Mouse (Mus musculus) embryonic stem cell, embryonic (primary cell): ENCODE data around the gene Fam98c.

Experiments used
- CTCF ChIA-PET, 4 experiments: fragments of 300-600 bp in 2 of 4; fragments of 350-600 bp in 2 of 4; sonication (Branson Sonifier 250); formaldehyde crosslinking; loops; one replicate each; lab custom pipeline; 2022; ENCODE audit warnings: inconsistent platforms in 2 of 4; lab: Charles Lee
- POLR2A ChIA-PET, 4 experiments: fragments of 300-600 bp in 2 of 4; fragments of 350-600 bp in 2 of 4; sonication (Branson Sonifier 250); formaldehyde crosslinking; loops; one replicate each; lab custom pipeline; 2022; ENCODE audit warnings: antibody characterized with exemption in 4 of 4, inconsistent platforms in 1 of 4; lab: Charles Lee

The Fam98c gene

GRCm38 (mm10) chr7:29169231-29170065 is 13.4 kb upstream of the Fam98c start:
- ChIA-PET CTCF (interaction anchor here (0.5 to 1.4 kb wide), 17 partner anchors 7 to 495 kb away, joined by 3 to 15 read pairs (median 4); partner anchors contain the start of genes Psmd8 (in 2 of the 4), Catsperg1 (in 1 of the 4), Fam98c (in 1 of the 4) and Ryr1 (in 1 of the 4)), POLR2A (interaction anchor here (0.6 to 2.2 kb wide), 38 partner anchors 8 to 819 kb away, joined by 3 to 29 read pairs (median 4); partner anchors contain the start of genes Psmd8 (in 3 of the 4), 2200002D01Rik (in 2 of the 4), Fam98c (in 2 of the 4) and Eif3k (in 1 of the 4))

GRCm38 (mm10) chr7:29168791-29169230 is 12.8 kb upstream of the Fam98c start:
- ChIA-PET POLR2A (interaction anchor here (0.6 to 2.2 kb wide), 13 partner anchors 11 to 1732 kb away, joined by 3 to 17 read pairs (median 4); partner anchors contain the start of genes Psmd8 (in 2 of the 4) and Fam98c (in 1 of the 4)), CTCF (interaction anchor here in 2 of 4 experiments (0.5 to 1.2 kb wide), 3 partner anchors 13 to 46 kb away, joined by 3 to 6 read pairs (median 4); no protein-coding TSS in a partner anchor)

GRCm38 (mm10) chr7:29168121-29168695 is 12.2 kb upstream of the Fam98c start:
- POLR2A ChIA-PET = interaction anchor here in 3 of 4 experiments (0.6 to 2.2 kb wide), 15 partner anchors 9 to 1732 kb away, joined by 3 to 11 read pairs (median 3); partner anchors contain the start of gene Psmd8 (in 3 of the 3)
- CTCF ChIA-PET = interaction anchor here in 2 of 4 experiments (0.6 to 0.9 kb wide), 5 partner anchors 12 to 1157 kb away, joined by 3 to 9 read pairs (median 5); partner anchors contain the start of gene Fam98c (in 1 of the 2)

- ChIA-PET POLR2A (interaction anchor here in 3 of 4 experiments (0.6 to 2.2 kb wide), 10 partner anchors 9 to 430 kb away, joined by 3 to 11 read pairs (median 4); partner anchors contain the start of genes Psmd8 (in 2 of the 3) and Fam98c (in 1 of the 3)), CTCF (interaction anchor here in 2 of 4 experiments (0.7 to 0.9 kb wide), 4 partner anchors 11 to 1157 kb away, joined by 3 to 9 read pairs (median 4); partner anchors contain the start of gene Fam98c (in 1 of the 2))
These were observed 11.6 kb upstream of the Fam98c start for GRCm38 (mm10) chr7:29167656-29168055.

GRCm38 (mm10) chr7:29162750-29163525 is 6.9 kb upstream of the Fam98c start:
- POLR2A ChIA-PET = interaction anchor here (0.6 to 2.9 kb wide), 54 partner anchors 8 to 807 kb away, joined by 3 to 29 read pairs (median 5); partner anchors contain the start of genes Psmd8 (in 3 of the 4), Ryr1 (in 3 of the 4), 2200002D01Rik (in 2 of the 4) and Yif1b (in 2 of the 4)

GRCm38 (mm10) chr7:29162294-29162693 is 6.3 kb upstream of the Fam98c start:
- ChIA-PET CTCF (interaction anchor here in 3 of 4 experiments (0.6 to 1.7 kb wide), 26 partner anchors 7 to 1977 kb away, joined by 3 to 18 read pairs (median 4); partner anchors contain the start of genes Ppp1r14a (in 1 of the 3) and Psmd8 (in 1 of the 3)), POLR2A (interaction anchor here (0.8 to 2.9 kb wide), 47 partner anchors 8 to 656 kb away, joined by 3 to 29 read pairs (median 6); partner anchors contain the start of genes Psmd8 (in 3 of the 4), Ryr1 (in 3 of the 4), 2200002D01Rik (in 2 of the 4) and Yif1b (in 2 of the 4))

More at GRCm38 (mm10) chr7:29162750-29163525, 6.9 kb upstream of the Fam98c start:
- CTCF ChIA-PET = interaction anchor here in 3 of 4 experiments (0.6 to 1.7 kb wide), 32 partner anchors 9 to 1978 kb away, joined by 3 to 18 read pairs (median 4); partner anchors contain the start of genes Ppp1r14a (in 1 of the 3) and Psmd8 (in 1 of the 3)

GRCm38 (mm10) chr7:29158264-29158663 is 2.2 kb upstream of the Fam98c start:
- ChIA-PET POLR2A (interaction anchor here (0.6 to 6.2 kb wide), 13 partner anchors 10 to 139 kb away, joined by 3 to 41 read pairs (median 3); partner anchors contain the start of genes Psmd8 (in 3 of the 4), Ggn (in 2 of the 4) and Spred3 (in 2 of the 4)), CTCF (interaction anchor here in 3 of 4 experiments (0.5 to 1.8 kb wide), 5 partner anchors 11 to 349 kb away, joined by 3 to 6 read pairs (median 3); no protein-coding TSS in a partner anchor)

GRCm38 (mm10) chr7:29155196-29155837 is 717 bp downstream of the Fam98c start:
- POLR2A ChIA-PET = interaction anchor here (0.5 to 6.2 kb wide), 78 partner anchors 8 to 1898 kb away, joined by 3 to 41 read pairs (median 4); partner anchors contain the start of genes Ggn (in 3 of the 4), Spred3 (in 3 of the 4), Psmd8 (in 2 of the 4) and Rasgrp4 (in 2 of the 4)
- CTCF ChIA-PET = interaction anchor here (0.5 to 2.6 kb wide), 36 partner anchors 7 to 1459 kb away, joined by 3 to 25 read pairs (median 3); partner anchors contain the start of genes Ggn (in 2 of the 4), Ryr1 (in 2 of the 4), Catsperg1 (in 1 of the 4) and Kcnk6 (in 1 of the 4)

- ChIA-PET CTCF (interaction anchor here (0.6 to 2.5 kb wide), 22 partner anchors 8 to 1018 kb away, joined by 3 to 16 read pairs (median 4); partner anchors contain the start of genes Psmd8 (in 2 of the 4), Ryr1 (in 2 of the 4), 2200002D01Rik (in 1 of the 4) and Ggn (in 1 of the 4)), POLR2A (interaction anchor here (0.5 to 6.2 kb wide), 32 partner anchors 9 to 187 kb away, joined by 3 to 41 read pairs (median 4); partner anchors contain the start of genes Ggn (in 2 of the 4), Psmd8 (in 2 of the 4), Rasgrp4 (in 2 of the 4) and Spred3 (in 2 of the 4))
These were observed 1.9 kb downstream of the Fam98c start for GRCm38 (mm10) chr7:29154018-29154720.

- POLR2A ChIA-PET = interaction anchor here in 3 of 4 experiments (0.5 to 1.3 kb wide), 7 partner anchors 14 to 83 kb away, joined by 3 read pairs; partner anchors contain the start of genes Ggn (in 1 of the 3) and Spred3 (in 1 of the 3)
- CTCF ChIA-PET = interaction anchor here in 2 of 4 experiments (0.8 to 1.5 kb wide), 2 partner anchors 34 to 150 kb away, joined by 4 to 10 read pairs; no protein-coding TSS in a partner anchor
These were observed 4.5 kb downstream of the Fam98c start for GRCm38 (mm10) chr7:29151486-29151885.

- POLR2A ChIA-PET = interaction anchor here in 2 of 4 experiments (0.7 to 2.1 kb wide), 9 partner anchors 8 to 173 kb away, joined by 3 to 6 read pairs (median 4); partner anchors contain the start of genes Fam98c (in 1 of the 2), Ggn (in 1 of the 2), Spred3 (in 1 of the 2) and Yif1b (in 1 of the 2)
- CTCF ChIA-PET = interaction anchor here in 2 of 4 experiments (0.6 to 1.1 kb wide), 2 partner anchors 22 to 158 kb away, joined by 3 to 6 read pairs; no protein-coding TSS in a partner anchor
These were observed 7.3 kb downstream of the Fam98c start for GRCm38 (mm10) chr7:29148771-29149170.

GRCm38 (mm10) chr7:29146625-29147367 is 9.2 kb downstream of the Fam98c start:
- ChIA-PET CTCF (interaction anchor here in 2 of 4 experiments (1.0 to 2.2 kb wide), 3 partner anchors 9 to 11 kb away, joined by 3 to 5 read pairs (median 3); partner anchors contain the start of gene Fam98c (in 1 of the 2)), POLR2A (interaction anchor here (0.5 to 4.3 kb wide), 12 partner anchors 8 to 1342 kb away, joined by 3 to 35 read pairs (median 4); partner anchors contain the start of genes Fam98c (in 1 of the 4) and Rasgrp4 (in 1 of the 4))

GRCm38 (mm10) chr7:29144006-29144405 is 12.0 kb downstream of the Fam98c start:
- ChIA-PET POLR2A (interaction anchor here in 3 of 4 experiments (0.8 to 4.3 kb wide), 8 partner anchors 9 to 36 kb away, joined by 3 to 35 read pairs (median 4); partner anchors contain the start of genes Fam98c (in 1 of the 3), Psmd8 (in 1 of the 3) and Ryr1 (in 1 of the 3)), CTCF (interaction anchor here in 3 of 4 experiments (0.6 to 1.4 kb wide), 4 partner anchors 11 to 999 kb away, joined by 3 to 4 read pairs (median 4); partner anchors contain the start of gene Fam98c (in 1 of the 3))
